Mouse (Mus musculus) forebrain, postnatal 0 days (tissue): ENCODE measurements around the gene Gm20661. TPM values are rescaled to one million over a fixed set of nuclear protein-coding genes. Genes with fewer than 3 reads are reported as not detected.

Experiments used
- ATAC-seq: fragments of 200-750 bp; cut with Nextera tagmentation; 2 replicates; pipeline ENCODE4 v1.8.0; 2017; ENCODE audit warnings: mild to moderate bottlenecking, moderate library complexity
- DNase-seq: peaks from one replicate; pipeline ENCODE4 v3.0.0-alpha.2; 2015
- H3K27ac ChIP-seq: fragments of 300-500 bp; sonication (generic); 2 replicates; pipeline ENCODE4 v1.5.1; 2014; ENCODE audit warnings: low read depth, mild to moderate bottlenecking, antibody characterized with exemption, low read length, moderate library complexity, mixed read lengths
- H3K27me3 ChIP-seq: fragments of 300-500 bp; sonication (generic); 2 replicates; pipeline ENCODE4 v1.6.1; 2014; ENCODE audit warnings: mild to moderate bottlenecking, low read length, mixed read lengths; ENCODE audit not compliant: insufficient read depth
- H3K36me3 ChIP-seq: fragments of 300-500 bp; sonication (generic); 2 replicates; pipeline ENCODE4 v1.6.1; 2014; ENCODE audit warnings: mild to moderate bottlenecking, moderate library complexity; ENCODE audit not compliant: insufficient read depth
- H3K4me1 ChIP-seq: fragments of 300-500 bp; sonication (generic); 2 replicates; pipeline ENCODE4 v1.6.1; 2014; ENCODE audit warnings: antibody characterized with exemption; ENCODE audit not compliant: insufficient read depth
- H3K4me2 ChIP-seq: fragments of 300-500 bp; sonication (generic); 2 replicates; pipeline ENCODE4 v1.6.1; 2014; ENCODE audit warnings: low read depth, mild to moderate bottlenecking, moderate library complexity
- H3K4me3 ChIP-seq: fragments of 300-500 bp; sonication (generic); 2 replicates; pipeline ENCODE4 v1.5.1; 2014; ENCODE audit warnings: low read depth, low read length, mixed read lengths
- H3K9ac ChIP-seq: fragments of 300-500 bp; sonication (generic); 2 replicates; pipeline ENCODE4 v1.6.1; 2014; ENCODE audit warnings: mild to moderate bottlenecking
- H3K9me3 ChIP-seq: fragments of 300-500 bp; sonication (generic); 2 replicates; pipeline ENCODE4 v1.6.1; 2016; ENCODE audit warnings: low read length
- CTCF ChIP-seq: sonication (generic); IDR thresholded peaks from 2 replicates; pipeline ENCODE4 v1.5.1; 2016; ENCODE audit warnings: antibody characterized with exemption, control low read depth, low read depth
- WGBS: fragments of 180-500 bp; shearing (Covaris S2); extraction: QIAGEN DNeasy Blood & Tissue Kit; methylation state at CpG from one replicate; pipeline ENCODE4 v1.1.7; 2014; 5-methylcytosine and 5-hydroxymethylcytosine counted together
- polyA plus RNA-seq: library from polyadenylated mRNA; unstranded; fragments of >200 nt; fragmentation: Nextera tagmentation; extraction: Ambion mirVana; gene quantifications from 2 replicates; pipeline ENCODE4 v1.2.1, GENCODE M21; 2015
- total RNA-seq: library from RNA; depleted of rRNA; stranded (reverse); fragments of >200 nt; gene quantifications from 2 replicates; pipeline ENCODE4 v1.2.3, GENCODE M21; 2014

Gene Gm20661
- total and polyA plus RNA-seq, 2 experiments from 2014 or later, result 0.12 TPM; not detected in 1

- no peak for TF ChIP-seq CTCF
- Histone ChIP-seq H3K4me3 (no peak overlapping the region), H3K27me3 (no peaks in the 10 kb centered on the region), H3K27ac (no peak overlapping the region), H3K4me2 (no peak overlapping the region), H3K4me1 (peaks cover 4% of the 10 kb centered on the region; the same call in 1 of the 2 replicates), H3K36me3 (peaks cover 11% of the 10 kb centered on the region), H3K9ac (no peak overlapping the region), H3K9me3 (no peaks in the 10 kb centered on the region)
- 91% methylated on average over 10 of the region's 10 CpGs for WGBS
- ATAC-seq (no peak), DNase-seq (no peak)
These were observed 16.2 kb upstream of the Gm20661 start for GRCm38 (mm10) chr9:107966676-107967075.

- TF ChIP-seq CTCF, result no peak
- no peak for DNase-seq
- Histone ChIP-seq H3K27ac (no peak overlapping the region), H3K4me1 (no peaks in the 10 kb centered on the region), H3K9ac (no peak overlapping the region), H3K4me3 (no peak overlapping the region), H3K36me3 (peaks cover 16% of the 10 kb centered on the region), H3K27me3 (no peaks in the 10 kb centered on the region), H3K9me3 (no peaks in the 10 kb centered on the region), H3K4me2 (no peak overlapping the region)
- WGBS, result 86% methylated on average over 6 of the region's 6 CpGs
- ATAC-seq, result no peak
These were observed 15.4 kb upstream of the Gm20661 start for GRCm38 (mm10) chr9:107967437-107967836.

GRCm38 (mm10) chr9:107968531-107968930 is 14.3 kb upstream of the Gm20661 start:
- peaks cover 16% of the 10 kb centered on the region; the same call in 1 of the 2 replicates for H3K36me3 ChIP-seq
- no peaks in the 10 kb centered on the region for H3K27me3 ChIP-seq
- no peak for DNase-seq
- WGBS, result 92% methylated on average over 7 of the region's 7 CpGs
- H3K9me3 ChIP-seq, result no peaks in the 10 kb centered on the region
- no peak for TF ChIP-seq CTCF
- no peak overlapping the region for H3K27ac ChIP-seq
- no peak overlapping the region for H3K4me3 ChIP-seq
- no peaks in the 10 kb centered on the region for H3K4me1 ChIP-seq
- H3K9ac ChIP-seq, result no peak overlapping the region
- no peak overlapping the region for H3K4me2 ChIP-seq
- no peak for ATAC-seq

- no peak for ATAC-seq
- no peak for DNase-seq
- Histone ChIP-seq H3K9ac (no peak overlapping the region), H3K4me3 (no peak overlapping the region), H3K36me3 (peaks cover 13% of the 10 kb centered on the region; the same call in 1 of the 2 replicates), H3K4me2 (no peak overlapping the region), H3K27ac (no peak overlapping the region), H3K27me3 (no peaks in the 10 kb centered on the region), H3K9me3 (no peaks in the 10 kb centered on the region), H3K4me1 (no peaks in the 10 kb centered on the region)
- 93% methylated on average over 5 of the region's 5 CpGs for WGBS
- TF ChIP-seq CTCF, result no peak
These were observed 12.5 kb upstream of the Gm20661 start for GRCm38 (mm10) chr9:107970311-107970710.

- no peak for TF ChIP-seq CTCF
- H3K27ac ChIP-seq, result no peak overlapping the region
- 83% methylated on average over 8 of the region's 8 CpGs for WGBS
These were observed 10.9 kb upstream of the Gm20661 start for GRCm38 (mm10) chr9:107971690-107972541.

GRCm38 (mm10) chr9:107974491-107975171 is 8.2 kb upstream of the Gm20661 start:
- no peak overlapping the region for H3K4me2 ChIP-seq
- DNase-seq (no peak), ATAC-seq (no peak)
- WGBS, result 90% methylated on average over 10 of the region's 10 CpGs
- 0 out of 2 replicates have a peak, but pooled peaks cover 5% of the 10 kb centered on the region for H3K36me3 ChIP-seq
- no peak overlapping the region for H3K4me3 ChIP-seq
- no peak overlapping the region for H3K27ac ChIP-seq
- H3K4me1 ChIP-seq, result no peaks in the 10 kb centered on the region
- TF ChIP-seq CTCF, result no peak
- H3K9me3 ChIP-seq, result no peaks in the 10 kb centered on the region
- no peak overlapping the region for H3K9ac ChIP-seq
- no peaks in the 10 kb centered on the region for H3K27me3 ChIP-seq

More at GRCm38 (mm10) chr9:107971690-107972541, 10.9 kb upstream of the Gm20661 start:
- H3K36me3 ChIP-seq, result peaks cover 13% of the 10 kb centered on the region; the same call in 1 of the 2 replicates
- no peak overlapping the region for H3K4me3 ChIP-seq
- no peak overlapping the region for H3K9ac ChIP-seq
- no peaks in the 10 kb centered on the region for H3K4me1 ChIP-seq
- no peaks in the 10 kb centered on the region for H3K9me3 ChIP-seq
- DNase-seq (no peak), ATAC-seq (no peak)
- no peak overlapping the region for H3K4me2 ChIP-seq
- H3K27me3 ChIP-seq, result no peaks in the 10 kb centered on the region
